Mouse (Mus musculus) G1E (cell line): ENCODE measurements around the gene Krtap7-1. TPM values are rescaled to one million over a fixed set of nuclear protein-coding genes. Genes with fewer than 3 reads are reported as not detected.

Source experiments
- ATAC-seq: 2 replicates; pipeline ENCODE4 v1.8.0; 2016; ENCODE audit warnings: mild to moderate bottlenecking; ENCODE audit not compliant: insufficient number of reproducible peaks, poor library complexity, low FRiP score, severe bottlenecking; ENCODE audit errors: extremely low read depth
- DNase-seq: peaks from one replicate; pipeline ENCODE4 v3.0.0; 2012; ENCODE audit warnings: low spot score
- H3K27me3 ChIP-seq: 2 replicates; pipeline ENCODE4 v1.6.1; 2012; ENCODE audit warnings: mild to moderate bottlenecking, low read length, inconsistent platforms; ENCODE audit not compliant: insufficient read depth
- H3K36me3 ChIP-seq: replicated peaks from 2 replicates; pipeline ENCODE3; 2012; ENCODE audit warnings: mild to moderate bottlenecking, inconsistent platforms
- H3K4me1 ChIP-seq: 2 replicates; pipeline ENCODE4 v1.6.1; 2012; ENCODE audit warnings: low read depth, low read length, inconsistent platforms, mixed read lengths; ENCODE audit not compliant: insufficient read depth
- H3K4me3 ChIP-seq: 2 replicates; pipeline ENCODE4 v1.5.1; 2012; ENCODE audit warnings: low read depth, mild to moderate bottlenecking, inconsistent platforms, low read length, moderate library complexity, mixed read lengths
- H3K9me3 ChIP-seq: replicated peaks from 2 replicates; pipeline ENCODE4 v1.6.1; 2012; ENCODE audit warnings: inconsistent platforms
- CTCF ChIP-seq: IDR thresholded peaks from 2 replicates; pipeline ENCODE4 v1.5.1; 2012; ENCODE audit warnings: low read depth, low read length, inconsistent platforms, mixed read lengths
- GATA1 ChIP-seq: IDR thresholded peaks from 2 replicates; pipeline ENCODE4 v1.6.1; 2012; ENCODE audit warnings: borderline replicate concordance, low read length, inconsistent platforms, mixed read lengths
- GATA2 ChIP-seq: IDR thresholded peaks from 2 replicates; pipeline ENCODE4 v1.6.1; 2012; ENCODE audit warnings: low read depth, low read length, inconsistent platforms, borderline replicate concordance
- POLR2AphosphoS5 ChIP-seq: IDR thresholded peaks from 2 replicates; pipeline ENCODE4 v1.6.1; 2012; ENCODE audit warnings: low read depth, low read length, inconsistent platforms; ENCODE audit not compliant: insufficient replicate concordance
- TAL1 ChIP-seq: conservative IDR thresholded peaks from 2 replicates; pipeline ENCODE4 v1.6.1; 2012; ENCODE audit warnings: low read depth, low read length, inconsistent platforms, mixed read lengths
- polyA plus RNA-seq: library from polyadenylated mRNA; stranded (reverse); fragments of >175 nt; gene quantifications from 2 replicates; pipeline ENCODE4 v1.2.3, GENCODE M21; 2012
- total RNA-seq, 2 experiments: library from RNA; stranded (forward) in 1 of 2; stranded (reverse) in 1 of 2; fragments of 200-1000 nt in 1 of 2; fragments of >200 nt in 1 of 2; fragmentation: Nextera tagmentation in 1 of 2; gene quantifications; 2 replicates each; pipeline ENCODE4 v1.2.3; 2014 to 2017

Gene Krtap7-1
- total and polyA plus RNA-seq, 3 experiments = not detected

DNA sequence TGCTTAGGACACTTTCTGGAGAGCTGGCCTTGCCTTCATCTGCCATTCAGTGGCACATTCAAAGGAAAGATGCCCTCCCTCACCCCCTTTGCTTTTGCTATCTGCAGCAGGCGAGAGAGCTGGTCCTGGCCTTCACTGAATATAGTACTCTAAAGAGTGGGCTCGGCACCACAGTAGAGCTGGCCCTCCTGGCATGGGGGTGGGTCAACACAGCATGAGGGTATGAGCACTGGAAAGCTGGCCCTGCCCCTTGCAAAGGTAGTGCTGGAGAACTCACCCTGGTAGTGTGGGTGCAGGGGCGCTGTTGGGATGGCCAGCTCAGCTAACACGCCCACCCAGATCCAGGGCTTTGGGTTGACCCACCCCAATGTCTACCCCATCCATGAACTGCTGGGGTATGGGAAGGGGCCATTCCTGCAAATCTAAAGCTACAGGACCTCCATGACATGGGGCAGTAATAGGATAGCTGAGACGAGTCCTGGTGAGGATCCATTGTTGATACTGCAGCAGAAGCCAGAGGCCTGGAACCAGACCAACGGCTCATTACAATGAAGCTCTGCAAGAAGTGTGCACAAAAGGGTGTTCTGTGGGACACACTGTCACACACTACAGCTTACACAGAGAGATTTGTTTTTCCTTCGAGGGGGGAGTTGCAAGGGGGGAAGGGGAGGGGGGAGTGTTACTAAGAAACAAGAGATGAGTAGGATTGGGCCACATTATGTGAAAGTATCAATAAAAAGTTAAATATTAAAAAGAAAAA is 12.5 kb downstream of the Krtap7-1 start:
- TF ChIP-seq GATA1 (no peak), POLR2AphosphoS5 (no peak), CTCF (no peak), GATA2 (no peak), TAL1 (no peak)
- ATAC-seq (no peak), DNase-seq (no peak)
- peaks cover 38% of the 10 kb centered on the region for H3K9me3 ChIP-seq
- no peaks in the 10 kb centered on the region for H3K4me1 ChIP-seq
- no peak overlapping the region for H3K4me3 ChIP-seq
- no peaks in the 10 kb centered on the region for H3K36me3 ChIP-seq
- H3K27me3 ChIP-seq = no peaks in the 10 kb centered on the region

GRCm38 (mm10) chr16:89487852-89488251 is 20.3 kb downstream of the Krtap7-1 start, which contains the start of gene Krtap8-1:
Krtap8-1 (minus strand) TSS chr16:89487952.
- Histone ChIP-seq H3K4me1 (no peaks in the 10 kb centered on the region), H3K36me3 (no peaks in the 10 kb centered on the region), H3K27me3 (no peaks in the 10 kb centered on the region), H3K9me3 (peaks cover 12% of the 10 kb centered on the region), H3K4me3 (no peak within 1 kb of the TSS)
- TF ChIP-seq CTCF (no peak), GATA1 (no peak), TAL1 (no peak), GATA2 (no peak), POLR2AphosphoS5 (no peak)
- ATAC-seq = no peak
- DNase-seq = no peak

DNA sequence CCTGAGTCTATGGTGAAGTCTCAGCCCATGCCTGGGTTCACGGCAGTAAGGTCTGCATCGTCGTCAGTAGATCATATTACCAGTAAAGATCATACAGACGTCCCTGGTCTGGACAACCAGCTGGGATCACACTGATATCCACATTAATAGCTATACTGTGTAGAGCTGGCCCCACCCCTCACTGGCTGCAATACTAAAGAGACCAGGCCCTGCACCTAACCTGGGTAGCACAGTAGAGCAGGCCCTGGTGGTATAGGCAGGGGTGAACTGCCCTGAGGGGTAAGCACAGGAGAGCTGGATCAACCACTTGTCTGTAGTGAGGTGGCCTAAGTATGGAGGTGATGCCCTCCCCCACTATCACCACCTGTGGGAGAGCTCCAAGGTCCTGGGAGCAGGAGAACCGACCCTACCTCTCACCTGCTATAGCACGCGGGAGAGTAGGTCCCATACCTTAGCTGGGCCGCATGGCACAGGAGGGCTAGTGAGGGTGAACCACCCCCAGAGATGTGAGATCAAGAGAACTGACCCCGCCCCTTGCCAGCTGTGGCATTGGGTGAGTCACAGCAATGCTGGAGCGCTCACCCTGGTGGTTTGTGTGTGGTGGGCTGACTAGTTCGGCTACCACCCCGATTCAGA is 30.3 kb downstream of the Krtap7-1 start:
- no peaks in the 10 kb centered on the region for H3K36me3 ChIP-seq
- ATAC-seq (no peak), DNase-seq (no peak)
- TF ChIP-seq GATA2 = no peak
- H3K27me3 ChIP-seq = no peaks in the 10 kb centered on the region
- H3K4me3 ChIP-seq = no peak overlapping the region
- peaks cover 25% of the 10 kb centered on the region for H3K9me3 ChIP-seq
- no peaks in the 10 kb centered on the region for H3K4me1 ChIP-seq

GRCm38 (mm10) chr16:89461189-89461588 is 46.9 kb downstream of the Krtap7-1 start:
- no peaks in the 10 kb centered on the region for H3K36me3 ChIP-seq
- ATAC-seq = no peak
- no peaks in the 10 kb centered on the region for H3K4me1 ChIP-seq
- peaks cover 11% of the 10 kb centered on the region for H3K9me3 ChIP-seq
- H3K27me3 ChIP-seq = no peaks in the 10 kb centered on the region
- no peak for DNase-seq
- TF ChIP-seq GATA1 (no peak), CTCF (no peak), TAL1 (no peak), POLR2AphosphoS5 (no peak), GATA2 (no peak)
- H3K4me3 ChIP-seq = no peak overlapping the region

Other genes starting within 250 kb of the Krtap7-1 start
- not detected in 2 replicates for gene Krtap21-1, start 104.5 kb downstream of the Krtap7-1 start, total RNA-seq (2014; fragmentation: Nextera tagmentation)
- gene Krtap21-1, start 104.5 kb downstream of the Krtap7-1 start, total RNA-seq (2017) = not detected in 2 replicates
- not detected in 2 replicates for gene Krtap21-1, start 104.5 kb downstream of the Krtap7-1 start, polyA plus RNA-seq
- gene Krtap6-2, start 88.2 kb downstream of the Krtap7-1 start, total RNA-seq (2014; fragmentation: Nextera tagmentation) = not detected in 2 replicates
- gene Krtap6-2, start 88.2 kb downstream of the Krtap7-1 start, total RNA-seq (2017) = 0.17 and 0.22 TPM in 2 replicates
- not detected in 2 replicates for gene Krtap6-2, start 88.2 kb downstream of the Krtap7-1 start, polyA plus RNA-seq
- not detected in 2 replicates for gene Krtap8-1, start 20.4 kb downstream of the Krtap7-1 start, total RNA-seq (2014; fragmentation: Nextera tagmentation)
- not detected in 2 replicates for gene Krtap8-1, start 20.4 kb downstream of the Krtap7-1 start, total RNA-seq (2017)
- gene Krtap8-1, start 20.4 kb downstream of the Krtap7-1 start, polyA plus RNA-seq = 0.10 TPM in 1 of 2 replicates, not detected in the other
- gene Krtap11-1, start 62.9 kb upstream of the Krtap7-1 start, total RNA-seq (2014; fragmentation: Nextera tagmentation) = not detected in 2 replicates
- gene Krtap11-1, start 62.9 kb upstream of the Krtap7-1 start, total RNA-seq (2017) = not detected in 2 replicates
- gene Krtap11-1, start 62.9 kb upstream of the Krtap7-1 start, polyA plus RNA-seq = not detected in 2 replicates